Mouse (Mus musculus) cerebellum, adult 2 months (tissue): ENCODE measurements around the gene Bysl. TPM values are rescaled to one million over a fixed set of nuclear protein-coding genes. Genes with fewer than 3 reads are reported as not detected.
A peak's percentile ranks its signal among the peaks of the same experiment; 100 is the strongest.
"Not testable (repeated sequence)": the region's sequence is repeated elsewhere in the genome, so short reads cannot be mapped to it uniquely, and the experiment has no call there.

Experiments
- DNase-seq, 2 experiments: peaks; one replicate each; pipeline ENCODE4 v3.0.0; 2021
- H3K27ac ChIP-seq: fragments of 200-500 bp; 2 replicates; pipeline ENCODE4 v1.5.1; 2012; ENCODE audit warnings: low read length, control low read depth, inconsistent platforms; ENCODE audit not compliant: insufficient read depth
- H3K27me3 ChIP-seq: fragments of 200-500 bp; 2 replicates; pipeline ENCODE4 v1.6.1; 2012; ENCODE audit warnings: inconsistent platforms, mild to moderate bottlenecking, low read length, moderate library complexity; ENCODE audit not compliant: control insufficient read depth, insufficient read depth
- H3K4me1 ChIP-seq: fragments of 200-500 bp; 2 replicates; pipeline ENCODE4 v1.6.1; 2011; ENCODE audit warnings: low read length; ENCODE audit not compliant: control insufficient read depth, insufficient read depth
- H3K4me3 ChIP-seq: fragments of 200-500 bp; replicated peaks from 2 replicates; pipeline ENCODE3; 2011; ENCODE audit warnings: mild to moderate bottlenecking, low read depth, low read length, control low read depth; ENCODE audit not compliant: insufficient read depth
- CTCF ChIP-seq: fragments of 200-500 bp; IDR thresholded peaks from 2 replicates; pipeline ENCODE4 v1.5.1; 2011; ENCODE audit warnings: low read depth, mild to moderate bottlenecking, control low read depth, low read length, moderate library complexity, borderline replicate concordance; ENCODE audit not compliant: insufficient read depth
- POLR2A ChIP-seq: fragments of 200-500 bp; IDR thresholded peaks from 2 replicates; pipeline ENCODE4 v1.6.1; 2011; ENCODE audit warnings: low read length, control low read depth, borderline replicate concordance; ENCODE audit not compliant: insufficient read depth
- WGBS: fragments of 180-500 bp; shearing (Covaris S2); methylation state at CpG from one replicate; pipeline ENCODE4 v1.1.7; 2018; 5-methylcytosine and 5-hydroxymethylcytosine counted together
- polyA plus RNA-seq: library from polyadenylated mRNA; depleted of rRNA; stranded (reverse); fragments of >200 nt; gene quantifications from 2 replicates; pipeline ENCODE4 v1.2.3, GENCODE M21; 2012; rRNA removed

Bysl gene
- polyA plus RNA-seq = 13.6 and 14.9 TPM in 2 replicates

- DNase-seq = peak; percentile 97
- Histone ChIP-seq H3K27me3 (no peaks in the 10 kb centered on the region), H3K4me1 (0 out of 2 replicates have a peak, but pooled peaks cover 8% of the 10 kb centered on the region), H3K4me3 (peak within 1 kb of the TSS; percentile 97), H3K27ac (peak within 1 kb of the TSS; percentile 90)
- under 1% methylated on average over 59 of the region's 59 CpGs for WGBS
- TF ChIP-seq POLR2A (peak; percentile 82), CTCF (peak; percentile 86)
These were observed at the start of gene Bysl, which contains the start of the genes Med20 and Gm20517 for GRCm38 (mm10) chr17:47610849-47611660. Gene Bysl (minus strand): TSS chr17:47611492. Gene Med20 (plus strand): TSS chr17:47611582. Gene Gm20517 (plus strand): TSS chr17:47611589.

GRCm38 (mm10) chr17:47658741-47659243 is 47.5 kb upstream of the Bysl start:
- no peak for DNase-seq
- Histone ChIP-seq H3K4me1 (no peaks in the 10 kb centered on the region), H3K4me3 (no peak overlapping the region), H3K27ac (no peak overlapping the region), H3K27me3 (no peaks in the 10 kb centered on the region)
- no peak for TF ChIP-seq CTCF
- no peak for TF ChIP-seq POLR2A
- 90% methylated on average over 3 of the region's 3 CpGs for WGBS

- TF ChIP-seq POLR2A (no peak), CTCF (no peak)
- Histone ChIP-seq H3K4me1 (no peaks in the 10 kb centered on the region), H3K4me3 (no peak overlapping the region), H3K27me3 (no peaks in the 10 kb centered on the region), H3K27ac (no peak overlapping the region)
- WGBS = 83% methylated on average over 4 of the region's 4 CpGs
- DNase-seq = no peak
These were observed 46.6 kb upstream of the Bysl start for GRCm38 (mm10) chr17:47657901-47658300.

- Histone ChIP-seq H3K27ac (no peak overlapping the region), H3K4me3 (no peak overlapping the region), H3K4me1 (no peaks in the 10 kb centered on the region), H3K27me3 (no peaks in the 10 kb centered on the region)
- WGBS = 81% methylated on average over 5 of the region's 5 CpGs
- no peak for DNase-seq
- TF ChIP-seq POLR2A (no peak), CTCF (no peak)
These were observed 44.4 kb upstream of the Bysl start for GRCm38 (mm10) chr17:47655697-47656096.

GRCm38 (mm10) chr17:47654346-47654745 is 43.1 kb upstream of the Bysl start:
- DNase-seq, H3K4me1 ChIP-seq: not testable (repeated sequence)
- 92% methylated on average over 8 of the region's 8 CpGs for WGBS

GRCm38 (mm10) chr17:47651953-47652352 is 40.7 kb upstream of the Bysl start:
- H3K4me3 ChIP-seq = no peak overlapping the region
- no peak overlapping the region for H3K27ac ChIP-seq
- no peaks in the 10 kb centered on the region for H3K4me1 ChIP-seq
- no peak for TF ChIP-seq POLR2A
- TF ChIP-seq CTCF = no peak
- no peaks in the 10 kb centered on the region for H3K27me3 ChIP-seq
- WGBS = 87% methylated on average over 2 of the region's 2 CpGs
- DNase-seq = no peak

More at GRCm38 (mm10) chr17:47654346-47654745, 43.1 kb upstream of the Bysl start:
- H3K27me3 ChIP-seq, H3K4me3 ChIP-seq, H3K27ac ChIP-seq: not testable (repeated sequence)

- 68% methylated on average over 4 of the region's 4 CpGs for WGBS
- no peak for DNase-seq
- H3K27me3 ChIP-seq = no peaks in the 10 kb centered on the region
- no peak overlapping the region for H3K4me3 ChIP-seq
- H3K27ac ChIP-seq = no peak overlapping the region
- TF ChIP-seq POLR2A = no peak
- no peak for TF ChIP-seq CTCF
- no peaks in the 10 kb centered on the region for H3K4me1 ChIP-seq
These were observed 37.7 kb upstream of the Bysl start for GRCm38 (mm10) chr17:47648966-47649365.

GRCm38 (mm10) chr17:47646683-47647082 is 35.4 kb upstream of the Bysl start:
- 67% methylated on average over 1 of the region's 1 CpGs for WGBS
- Histone ChIP-seq H3K27ac (no peak overlapping the region), H3K4me1 (no peaks in the 10 kb centered on the region), H3K27me3 (no peaks in the 10 kb centered on the region), H3K4me3 (no peak overlapping the region)
- TF ChIP-seq CTCF (peak; percentile 34; the same call in 1 of the 2 replicates), POLR2A (no peak)
- peak; percentile 20 to 26 for DNase-seq

GRCm38 (mm10) chr17:47642992-47643391 is 31.7 kb upstream of the Bysl start:
- no peak overlapping the region for H3K27ac ChIP-seq
- H3K27me3 ChIP-seq = no peaks in the 10 kb centered on the region
- no peak for DNase-seq
- H3K4me1 ChIP-seq = no peaks in the 10 kb centered on the region
- WGBS = 88% methylated on average over 2 of the region's 2 CpGs
- no peak for TF ChIP-seq CTCF
- no peak for TF ChIP-seq POLR2A
- H3K4me3 ChIP-seq = no peak overlapping the region
